Mouse (Mus musculus) erythroblast, embryonic 14.5 days (primary cell): ENCODE results near the gene Zfp69. TPM values are rescaled to one million over a fixed set of nuclear protein-coding genes. Genes with fewer than 3 reads are reported as not detected.

Experiments used
- H3K27me3 ChIP-seq: 2 replicates; pipeline ENCODE4 v1.6.1; 2012; ENCODE audit warnings: inconsistent platforms; ENCODE audit not compliant: control insufficient read depth
- H3K36me3 ChIP-seq: 2 replicates; pipeline ENCODE4 v1.6.1; 2012; ENCODE audit warnings: mild to moderate bottlenecking, inconsistent platforms; ENCODE audit not compliant: control insufficient read depth
- H3K4me1 ChIP-seq: 2 replicates; pipeline ENCODE4 v1.6.1; 2012; ENCODE audit warnings: inconsistent platforms; ENCODE audit not compliant: control insufficient read depth
- H3K4me3 ChIP-seq: replicated peaks from 2 replicates; pipeline ENCODE3; 2012; ENCODE audit warnings: moderate library complexity, mild to moderate bottlenecking, inconsistent platforms
- H3K9me3 ChIP-seq: 2 replicates; pipeline ENCODE4 v1.6.1; 2012; ENCODE audit warnings: low read length, inconsistent platforms, mixed read lengths; ENCODE audit not compliant: control insufficient read depth
- GATA1 ChIP-seq: IDR thresholded peaks from 2 replicates; pipeline ENCODE4 v1.6.1; 2012; ENCODE audit warnings: low read length, inconsistent platforms, mixed read lengths
- TAL1 ChIP-seq: IDR thresholded peaks from 3 replicates; pipeline ENCODE4 v1.6.1; 2012; ENCODE audit warnings: low read length, inconsistent platforms, mixed read lengths
- polyA plus RNA-seq: library from polyadenylated mRNA; stranded (reverse); fragments of >175 nt; gene quantifications from 2 replicates; pipeline ENCODE4 v1.2.3, GENCODE M21; 2012

The Zfp69 gene
- polyA plus RNA-seq, 1 experiment, result 0.08 TPM

GRCm38 (mm10) chr4:120882002-120882625 lies 69.4 kb downstream of the Zfp69 start:
- no peaks in the 10 kb centered on the region for H3K36me3 ChIP-seq
- no peak overlapping the region for H3K4me3 ChIP-seq
- H3K27me3 ChIP-seq, result 0 out of 2 replicates have a peak, but pooled peaks cover 4% of the 10 kb centered on the region
- H3K9me3 ChIP-seq, result no peaks in the 10 kb centered on the region
- no peaks in the 10 kb centered on the region for H3K4me1 ChIP-seq
- TF ChIP-seq GATA1, result no peak
- no peak for TF ChIP-seq TAL1

- Histone ChIP-seq H3K4me3 (no peak overlapping the region), H3K4me1 (no peaks in the 10 kb centered on the region), H3K36me3 (no peaks in the 10 kb centered on the region)
Measured at GRCm38 (mm10) chr4:120880731-120881432, 70.6 kb downstream of the Zfp69 start.

More at GRCm38 (mm10) chr4:120880731-120881432, 70.6 kb downstream of the Zfp69 start:
- H3K9me3 ChIP-seq, result no peaks in the 10 kb centered on the region
- TF ChIP-seq GATA1 (no peak), TAL1 (no peak)
- H3K27me3 ChIP-seq, result 0 out of 2 replicates have a peak, but pooled peaks cover 2% of the 10 kb centered on the region

Other genes starting within 250 kb of the Zfp69 start
- not detected in 2 replicates for gene Kcnq4, start 203.1 kb downstream of the Zfp69 start, polyA plus RNA-seq
- gene Nfyc, start 120.1 kb downstream of the Zfp69 start, polyA plus RNA-seq, result 9.7 and 21.5 TPM in 2 replicates
- gene Rims3, start 96.9 kb downstream of the Zfp69 start, polyA plus RNA-seq, result 0.01 and 0.04 TPM in 2 replicates
- gene Exo5, start 26.7 kb downstream of the Zfp69 start, polyA plus RNA-seq, result 0.27 and 0.51 TPM in 2 replicates
- gene Smap2, start 65.5 kb upstream of the Zfp69 start, polyA plus RNA-seq, result 3.4 and 3.7 TPM in 2 replicates
- gene Col9a2, start 87.7 kb upstream of the Zfp69 start, polyA plus RNA-seq, result 0.05 TPM in 1 of 2 replicates, not detected in the other
- 0.09 and 0.19 TPM in 2 replicates for gene Zmpste24, start 146.5 kb upstream of the Zfp69 start, polyA plus RNA-seq
- gene Tmco2, start 157.5 kb upstream of the Zfp69 start, polyA plus RNA-seq, result not detected in 2 replicates